Mouse (Mus musculus) heart, postnatal 0 days (tissue): Measurements from ENCODE around the gene Arpc5l. TPM values are rescaled to one million over a fixed set of nuclear protein-coding genes. Genes with fewer than 3 reads are reported as not detected.

Experiments
- ATAC-seq: fragments of 200-750 bp; cut with Nextera tagmentation; 2 replicates; pipeline ENCODE4 v1.8.0; 2017; ENCODE audit warnings: low read depth, moderate number of reproducible peaks, moderate library complexity; ENCODE audit not compliant: insufficient read depth
- DNase-seq: peaks from one replicate; pipeline ENCODE4 v3.0.0-alpha.2; 2016; ENCODE audit warnings: low spot score
- H3K27ac ChIP-seq: fragments of 300-500 bp; sonication (generic); 2 replicates; pipeline ENCODE4 v1.5.1; 2014; ENCODE audit warnings: low read depth, mild to moderate bottlenecking
- H3K27me3 ChIP-seq: fragments of 300-500 bp; sonication (generic); 2 replicates; pipeline ENCODE4 v1.6.1; 2014; ENCODE audit warnings: low read length, mixed read lengths; ENCODE audit not compliant: control insufficient read depth, insufficient read depth
- H3K36me3 ChIP-seq: fragments of 300-500 bp; sonication (generic); replicated peaks from 2 replicates; pipeline ENCODE4 v1.6.1; 2014; ENCODE audit warnings: low read length, mixed read lengths; ENCODE audit not compliant: control insufficient read depth, insufficient read depth
- H3K4me1 ChIP-seq: fragments of 300-500 bp; sonication (generic); 2 replicates; pipeline ENCODE4 v1.6.1; 2014; ENCODE audit warnings: antibody characterized with exemption; ENCODE audit not compliant: control insufficient read depth, insufficient read depth
- H3K4me2 ChIP-seq: fragments of 300-500 bp; sonication (generic); 2 replicates; pipeline ENCODE4 v1.6.1; 2014; ENCODE audit warnings: low read depth, mild to moderate bottlenecking, low read length, moderate library complexity
- H3K4me3 ChIP-seq: fragments of 300-500 bp; sonication (generic); 2 replicates; pipeline ENCODE4 v1.5.1; 2014; ENCODE audit warnings: low read depth, low read length
- H3K9ac ChIP-seq: fragments of 300-500 bp; sonication (generic); replicated peaks from 2 replicates; pipeline ENCODE4 v1.6.1; 2014; ENCODE audit warnings: low read depth, low read length, mixed read lengths
- H3K9me3 ChIP-seq: fragments of 300-500 bp; sonication (generic); replicated peaks from 2 replicates; pipeline ENCODE4 v1.6.1; 2016; ENCODE audit warnings: low read length; ENCODE audit not compliant: control insufficient read depth
- CTCF ChIP-seq: IDR thresholded peaks from 2 replicates; pipeline ENCODE4 v1.5.1; 2016; ENCODE audit warnings: antibody characterized with exemption, control low read depth, low read depth
- EP300 ChIP-seq: IDR thresholded peaks from 2 replicates; pipeline ENCODE4 v1.6.1; 2016; ENCODE audit warnings: antibody characterized with exemption, low read depth
- WGBS: fragments of 180-500 bp; shearing (Covaris S2); extraction: QIAGEN DNeasy Blood & Tissue Kit; methylation state at CpG from one replicate; pipeline ENCODE4 v1.1.7; 2014; 5-methylcytosine and 5-hydroxymethylcytosine counted together
- polyA plus RNA-seq: library from polyadenylated mRNA; unstranded; fragments of >200 nt; fragmentation: Nextera tagmentation; extraction: Ambion mirVana; gene quantifications from 2 replicates; pipeline ENCODE4 v1.2.1, GENCODE M21; 2015
- total RNA-seq: library from RNA; depleted of rRNA; stranded (reverse); fragments of >200 nt; gene quantifications from 2 replicates; pipeline ENCODE4 v1.2.3, GENCODE M21; 2014; ENCODE audit warnings: low replicate concordance

Gene Arpc5l
- total and polyA plus RNA-seq, 2 experiments from 2014 or later: 36.2 to 83.0 TPM

- ATAC-seq: no peak
- WGBS: 59% methylated on average over 4 of the region's 4 CpGs
- Histone ChIP-seq H3K36me3 (no peaks in the 10 kb centered on the region), H3K4me3 (no peak overlapping the region), H3K27ac (no peak overlapping the region), H3K9ac (no peak overlapping the region), H3K4me1 (no peaks in the 10 kb centered on the region), H3K4me2 (no peak overlapping the region), H3K27me3 (0 out of 2 replicates have a peak, but pooled peaks cover 2% of the 10 kb centered on the region), H3K9me3 (no peaks in the 10 kb centered on the region)
- no peak for DNase-seq
- no peak for TF ChIP-seq CTCF
- TF ChIP-seq EP300: no peak
These were observed 13.1 kb upstream of the Arpc5l start for GRCm38 (mm10) chr2:38992004-38992403.

GRCm38 (mm10) chr2:38992452-38992851, 12.7 kb upstream of the Arpc5l start:
- H3K27ac ChIP-seq: no peak overlapping the region
- no peaks in the 10 kb centered on the region for H3K36me3 ChIP-seq
- H3K9ac ChIP-seq: no peak overlapping the region
- 0 out of 2 replicates have a peak, but pooled peaks cover 3% of the 10 kb centered on the region for H3K27me3 ChIP-seq
- 48% methylated on average over 4 of the region's 4 CpGs for WGBS
- DNase-seq (no peak), ATAC-seq (no peak)
- no peak for TF ChIP-seq EP300
- no peak overlapping the region for H3K4me2 ChIP-seq
- H3K4me3 ChIP-seq: no peak overlapping the region
- peaks cover 3% of the 10 kb centered on the region; the same call in 1 of the 2 replicates for H3K4me1 ChIP-seq
- no peaks in the 10 kb centered on the region for H3K9me3 ChIP-seq

DNA sequence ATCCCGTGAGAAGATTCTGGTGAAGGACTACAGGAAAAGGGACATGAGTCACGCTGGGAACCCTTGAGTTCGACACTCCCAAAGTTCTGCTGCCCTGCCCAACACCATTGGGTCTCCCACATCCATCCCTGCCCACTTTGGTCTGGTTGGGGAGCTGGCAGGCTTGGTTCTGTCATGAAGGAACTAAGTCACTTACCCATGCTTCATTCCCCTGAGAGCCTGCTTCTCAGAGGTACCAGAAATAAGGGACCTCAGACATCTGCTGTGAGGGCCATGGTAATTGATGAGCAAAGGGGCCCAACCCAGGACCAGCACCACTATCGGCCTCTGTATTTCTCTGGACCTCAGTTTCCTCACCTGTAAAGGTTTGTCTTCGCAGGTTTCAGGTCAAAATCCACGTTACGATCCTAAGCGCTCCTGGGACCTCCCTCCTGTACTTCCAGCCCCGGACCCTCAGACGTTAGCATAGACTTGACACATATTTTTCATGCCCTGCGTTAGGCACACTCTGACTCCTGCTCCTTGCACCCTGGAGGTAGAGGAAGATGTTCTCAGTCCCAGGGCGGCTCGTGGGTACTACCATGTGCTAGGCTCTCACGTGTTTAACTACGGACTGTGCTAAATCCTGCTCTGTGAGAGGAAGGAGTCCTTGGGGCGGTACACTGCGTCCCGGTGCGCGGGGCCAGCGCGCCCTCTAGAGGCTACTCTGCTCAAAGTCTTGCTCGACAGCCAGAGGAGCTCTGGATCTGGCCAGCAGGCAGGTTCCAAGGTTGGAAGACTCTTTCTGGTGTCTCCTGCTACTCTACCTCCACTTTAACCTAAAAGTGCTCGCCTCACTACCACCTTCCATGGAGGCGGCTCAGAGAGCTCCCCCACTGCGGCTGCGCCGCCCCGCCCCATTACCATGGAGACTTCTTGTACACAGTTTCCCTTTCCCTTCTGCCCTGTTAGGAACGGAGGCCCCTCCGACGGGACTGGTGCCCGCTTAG, 7.5 kb upstream of the Arpc5l start, which contains the start of gene Wdr38:
Wdr38 (plus strand) TSS at position 91 of the 989 bp plus-strand sequence.
- peak; percentile 94 for ATAC-seq
- H3K9me3 ChIP-seq: no peaks in the 10 kb centered on the region
- peak within 1 kb of the TSS; percentile 66 for H3K4me2 ChIP-seq
- peak; percentile 79 for DNase-seq
- H3K4me3 ChIP-seq: peak within 1 kb of the TSS; percentile 47
- peaks cover 25% of the 10 kb centered on the region for H3K36me3 ChIP-seq
- H3K4me1 ChIP-seq: peaks cover 7% of the 10 kb centered on the region; the same call in 1 of the 2 replicates
- TF ChIP-seq EP300: no peak
- peak; percentile 95 for TF ChIP-seq CTCF
- 11% methylated on average over 33 of the region's 33 CpGs for WGBS
- H3K27me3 ChIP-seq: 0 out of 2 replicates have a peak, but pooled peaks cover 3% of the 10 kb centered on the region
- H3K27ac ChIP-seq: no peak within 1 kb of the TSS
- H3K9ac ChIP-seq: peak within 1 kb of the TSS; percentile 47

DNA sequence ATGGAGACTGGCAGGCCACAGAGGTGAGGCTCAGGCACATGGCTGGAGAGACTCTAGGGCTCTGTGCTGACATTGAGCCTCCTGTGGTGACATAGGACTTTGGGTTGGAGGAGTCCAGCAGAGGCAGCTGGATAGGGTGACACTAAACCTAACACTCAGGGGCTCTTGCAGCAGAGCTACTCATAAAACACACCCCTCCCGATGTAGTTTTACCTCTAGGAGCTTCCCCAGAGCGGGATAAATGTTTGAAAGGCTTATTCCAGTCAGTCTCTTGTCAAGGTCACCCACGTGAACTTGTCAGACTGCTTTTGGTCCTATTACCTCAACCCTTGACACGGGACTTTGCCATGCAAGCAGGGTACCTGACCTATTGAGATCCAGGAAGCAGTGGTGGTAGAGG, 5.8 kb upstream of the Arpc5l start:
- peaks cover 7% of the 10 kb centered on the region; the same call in 1 of the 2 replicates for H3K4me1 ChIP-seq
- WGBS: 37% methylated on average over 4 of the region's 4 CpGs
- no peak overlapping the region for H3K4me2 ChIP-seq
- DNase-seq (no peak), ATAC-seq (no peak)
- peaks cover 37% of the 10 kb centered on the region for H3K36me3 ChIP-seq
- H3K27me3 ChIP-seq: 0 out of 2 replicates have a peak, but pooled peaks cover 3% of the 10 kb centered on the region
- no peak for TF ChIP-seq CTCF
- no peak overlapping the region for H3K9ac ChIP-seq
- no peaks in the 10 kb centered on the region for H3K9me3 ChIP-seq
- no peak overlapping the region for H3K27ac ChIP-seq
- H3K4me3 ChIP-seq: no peak overlapping the region

- DNase-seq (no peak), ATAC-seq (no peak)
- Histone ChIP-seq H3K4me3 (no peak overlapping the region), H3K4me1 (peaks cover 7% of the 10 kb centered on the region; the same call in 1 of the 2 replicates), H3K27me3 (0 out of 2 replicates have a peak, but pooled peaks cover 3% of the 10 kb centered on the region), H3K9ac (no peak overlapping the region), H3K36me3 (peaks cover 37% of the 10 kb centered on the region), H3K27ac (no peak overlapping the region), H3K9me3 (no peaks in the 10 kb centered on the region), H3K4me2 (no peak overlapping the region)
- WGBS: 61% methylated on average over 8 of the region's 8 CpGs
- no peak for TF ChIP-seq EP300
- TF ChIP-seq CTCF: no peak
These were observed 5.1 kb upstream of the Arpc5l start for GRCm38 (mm10) chr2:38999910-39000586.
